Mouse (Mus musculus) layer of hippocampus, postnatal 14 days (tissue): Measurements from ENCODE around the gene Aqr. TPM values are rescaled to one million over a fixed set of nuclear protein-coding genes. Genes with fewer than 3 reads are reported as not detected.

Source experiments
- DNase-seq, 2 experiments: peaks; one replicate each; pipeline ENCODE4 v3.0.0; 2021 to 2022; ENCODE audit warnings: low spot score in 2 of 2, mixed read lengths in 1 of 2
- microRNA-seq, 2 experiments: library from miRNA; unstranded; fragments of <30 nt; microRNA quantifications; one replicate each; pipeline ENCODE4 v1.2.0; 2021
- total RNA-seq, 2 experiments: library from RNA; stranded (reverse); gene quantifications; 2 replicates each; pipeline ENCODE4 v1.2.3; 2021

The Aqr gene
- total RNA-seq, 2 experiments from 2014 or later: 23.5 to 27.6 TPM

- no peak for DNase-seq
Observed at GRCm38 (mm10) chr2:114071876-114072275, 114.9 kb downstream of the Aqr start.

DNA sequence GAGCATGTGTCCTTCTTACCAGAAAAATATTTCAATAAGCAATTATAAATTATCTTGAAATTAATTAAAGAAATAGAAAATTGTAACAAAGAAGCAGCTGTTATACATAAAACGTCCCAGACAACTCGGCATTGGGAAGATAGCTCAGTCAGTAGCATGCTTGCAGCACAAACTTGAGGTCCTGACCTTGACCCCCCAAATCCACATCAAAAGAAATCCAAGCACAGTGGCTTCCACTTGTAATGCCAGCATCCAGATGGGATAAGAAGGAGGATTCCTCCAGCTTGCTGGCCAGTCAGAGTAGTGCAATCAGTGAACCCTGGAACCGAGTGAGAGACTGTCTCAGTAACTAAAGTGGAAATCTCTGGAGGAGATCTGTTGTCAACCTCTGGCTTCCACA lies 120.6 kb downstream of the Aqr start:
- no peak for DNase-seq

DNA sequence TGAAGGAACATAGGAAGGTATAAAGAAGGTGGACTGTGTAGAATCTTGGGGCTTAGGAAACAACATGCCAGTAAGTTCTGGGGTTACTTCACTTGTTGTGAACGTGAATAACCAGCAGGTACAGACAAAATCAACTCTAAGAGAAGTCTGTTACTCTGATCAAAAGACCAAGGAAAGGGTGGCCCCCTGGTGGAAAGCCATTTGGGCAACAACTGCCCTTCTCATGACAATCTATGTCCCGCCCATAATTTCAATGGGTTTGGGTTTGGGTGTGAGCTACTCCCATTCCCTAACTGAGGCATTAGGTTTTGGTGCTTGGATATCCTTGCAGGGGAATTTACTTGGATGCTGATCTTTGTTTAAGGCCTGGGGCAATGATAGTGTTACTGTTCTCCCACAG lies 122.8 kb downstream of the Aqr start:
- DNase-seq: no peak

DNA sequence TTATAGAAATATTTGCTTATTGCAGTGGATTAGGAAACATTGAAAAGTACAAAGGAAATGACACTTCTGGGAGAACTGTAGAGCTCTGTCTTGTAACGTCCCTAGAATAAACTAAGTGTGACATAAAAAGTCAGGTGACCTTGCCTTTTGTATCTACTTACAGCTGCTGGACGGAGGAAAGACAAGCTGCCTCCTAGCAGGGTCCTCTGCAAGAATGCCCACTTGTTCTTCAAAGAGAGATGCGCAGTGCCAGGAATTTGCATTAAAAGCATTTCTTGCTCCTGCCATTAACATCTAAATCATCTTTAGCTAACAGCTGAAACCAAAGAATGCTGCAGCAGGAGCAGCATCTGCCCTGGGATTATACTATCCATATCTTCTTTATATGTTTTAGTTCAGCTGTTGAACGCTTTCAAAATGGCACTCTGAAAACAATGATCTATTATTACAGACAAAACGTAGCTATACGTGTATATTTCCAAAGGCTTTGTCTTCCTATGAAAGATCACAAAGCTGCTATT lies 126.7 kb downstream of the Aqr start:
- DNase-seq: no peak

DNA sequence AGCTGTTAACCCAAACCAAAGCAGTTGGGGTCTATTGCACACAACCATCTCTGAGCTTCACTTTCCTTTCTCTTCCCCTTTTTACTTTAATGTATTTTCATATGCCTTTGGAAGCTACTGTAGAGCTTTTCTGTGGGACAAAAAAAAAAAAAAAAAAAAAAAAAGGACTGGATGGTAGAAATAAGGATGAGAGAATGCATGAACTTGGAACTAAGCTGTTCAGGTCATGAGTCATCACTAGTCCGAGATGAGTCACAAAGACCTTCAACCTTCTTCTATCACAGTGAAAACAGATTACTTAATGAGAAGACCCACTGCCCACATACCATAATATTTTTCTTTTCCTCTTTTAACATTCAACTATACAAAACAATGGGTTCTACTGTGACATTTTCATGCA lies 127.2 kb downstream of the Aqr start:
- no peak for DNase-seq

DNA sequence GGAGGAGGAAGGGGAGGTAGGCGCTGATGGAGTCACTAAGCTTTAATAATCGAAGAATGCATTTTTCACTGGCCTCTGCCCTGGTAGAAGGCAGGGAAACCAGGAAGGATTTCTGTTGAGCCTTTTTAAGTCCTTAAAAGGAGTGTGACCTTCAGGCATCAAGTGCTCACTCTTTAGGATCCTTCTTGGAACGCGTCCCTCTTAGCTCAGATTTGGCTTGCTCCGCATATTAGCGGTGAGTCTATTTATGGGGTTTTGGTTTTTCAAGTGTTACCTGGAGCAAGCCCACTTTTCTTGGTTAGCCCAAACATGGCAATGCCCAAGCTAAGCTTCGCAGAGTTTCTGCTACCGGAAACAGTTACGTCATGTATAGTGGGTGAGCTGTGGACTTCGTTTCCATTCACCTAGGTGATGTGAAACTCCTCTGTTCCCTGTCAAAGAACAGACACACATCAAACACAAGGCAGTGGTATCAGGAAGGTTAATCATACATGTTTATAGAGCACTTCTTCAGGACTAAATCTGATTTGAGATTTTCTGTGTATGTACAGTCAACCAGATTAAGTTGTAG lies 128.5 kb downstream of the Aqr start:
- DNase-seq: no peak

GRCm38 (mm10) chr2:114057303-114057853 lies 129.4 kb downstream of the Aqr start:
- DNase-seq: peak; percentile 4 to 9

DNA sequence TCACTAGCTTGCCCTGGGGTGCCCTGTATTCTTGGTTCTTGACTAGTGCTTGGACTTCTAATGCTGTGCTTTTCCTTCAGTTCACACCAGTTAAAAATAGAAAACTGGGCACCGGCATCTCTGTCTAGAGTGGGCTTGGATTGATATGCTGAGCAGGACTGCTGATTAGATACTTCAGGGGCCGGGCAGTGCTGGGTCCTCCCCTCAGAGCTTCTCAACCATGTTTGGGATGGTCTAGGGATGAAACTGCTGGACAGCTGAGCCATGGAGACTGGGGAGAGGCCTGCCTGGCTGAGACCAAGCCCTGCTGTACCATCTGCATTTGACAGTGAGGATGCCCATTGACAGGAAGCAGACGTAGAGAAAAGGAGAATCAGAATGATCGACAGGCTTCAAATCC lies 132.7 kb downstream of the Aqr start:
- no peak for DNase-seq

DNA sequence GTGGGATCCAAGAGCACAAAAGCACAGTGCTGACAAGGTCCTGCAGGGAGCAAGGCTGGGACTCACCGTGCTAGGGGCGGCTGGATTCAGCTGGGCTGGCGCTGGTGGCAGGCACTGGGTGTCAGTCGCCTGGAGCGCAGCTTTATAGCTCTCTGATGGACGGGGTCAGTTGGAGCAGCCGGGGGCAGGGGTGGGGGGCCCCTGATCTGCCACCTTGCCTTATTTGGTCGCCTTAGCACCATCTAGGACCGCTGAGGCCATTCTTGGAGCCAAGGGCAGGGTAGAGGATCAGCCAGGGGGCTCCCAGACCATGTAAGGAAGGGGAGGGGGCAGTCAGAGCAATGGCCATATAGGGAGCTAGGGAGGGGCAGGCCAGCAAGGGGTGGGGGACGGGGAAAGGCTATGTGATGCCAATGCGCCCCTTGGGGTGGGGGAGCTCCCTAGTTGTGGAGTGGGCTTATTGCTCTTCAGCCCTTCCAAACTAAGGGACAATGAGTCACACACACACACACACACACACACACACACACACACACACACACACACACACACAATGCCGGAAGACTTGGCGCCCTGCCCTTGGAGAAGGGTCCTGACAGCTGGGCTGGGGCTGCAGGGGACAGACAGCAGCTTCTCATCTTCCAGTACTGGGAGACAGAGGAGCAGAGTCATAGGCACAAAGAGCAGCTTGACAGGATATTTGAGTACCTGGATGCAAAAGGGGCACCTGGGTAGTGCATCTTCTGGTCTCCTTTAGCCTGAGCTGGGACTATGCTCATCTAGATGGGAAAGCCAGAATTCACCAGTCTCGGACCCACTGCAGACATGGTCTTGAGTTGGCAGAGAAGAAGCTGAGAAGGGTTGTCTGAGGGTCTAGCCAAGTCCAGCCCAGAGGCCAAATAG lies 133.9 kb downstream of the Aqr start, which contains the start of gene Actc1:
Gene Actc1, minus strand, starts transcription at position 853 of the 903 bp plus-strand sequence.
- DNase-seq: no peak

DNA sequence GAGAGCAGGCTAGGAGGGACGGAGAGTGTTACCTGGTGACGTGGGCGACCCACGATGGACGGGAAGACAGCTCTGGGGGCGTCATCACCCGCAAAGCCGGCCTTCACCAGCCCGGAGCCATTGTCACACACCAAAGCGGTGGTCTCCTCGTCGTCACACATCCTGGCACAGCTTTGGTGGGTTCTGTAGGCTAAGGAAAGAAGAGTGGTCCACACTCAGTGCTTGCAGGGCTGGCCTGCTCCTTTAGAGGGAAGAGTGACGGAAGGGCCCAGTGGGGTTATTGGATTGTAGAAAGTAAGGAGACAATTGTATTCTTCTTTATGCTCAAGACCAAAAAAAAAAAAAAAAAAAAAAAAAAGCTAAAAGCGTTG lies 135.0 kb downstream of the Aqr start:
- DNase-seq: no peak

Small RNAs within 50 kb of the gene (microRNA-seq; reads per million reads assigned to microRNA genes)
- 0.23 to 0.85 reads per million in 2 experiments for gene Mir7002

Other genes with a start within 250 kb of the Aqr start
- 10 to 100 TPM; 13.8 to 14.3 TPM for gene Gjd2, start 173.4 kb downstream of the Aqr start, total RNA-seq
- not detected for gene Actc1, start 133.5 kb downstream of the Aqr start, total RNA-seq
- 10 to 100 TPM; 25.2 to 25.8 TPM for gene Zfp770, start 14.4 kb upstream of the Aqr start, total RNA-seq